Mouse (Mus musculus) liver, embryonic 14.5 days (tissue): ENCODE measurements around the gene Epop. TPM values are rescaled to one million over a fixed set of nuclear protein-coding genes. Genes with fewer than 3 reads are reported as not detected.

Source experiments
- ATAC-seq: fragments of 200-750 bp; cut with Nextera tagmentation; 2 replicates; pipeline ENCODE4 v1.8.0; 2017; ENCODE audit warnings: moderate number of reproducible peaks, mild to moderate bottlenecking, moderate library complexity; ENCODE audit not compliant: insufficient read depth
- DNase-seq, 3 experiments: peaks; one replicate each; pipeline ENCODE4 v3.0.0-alpha.2; 2012 to 2013; ENCODE audit warnings: low read depth in 3 of 3, low spot score in 3 of 3
- H3K27ac ChIP-seq: fragments of 300-500 bp; sonication (generic); 2 replicates; pipeline ENCODE4 v1.5.1; 2014; ENCODE audit warnings: moderate library complexity, mild to moderate bottlenecking, control low read depth, inconsistent platforms
- H3K27me3 ChIP-seq: fragments of 300-500 bp; sonication (generic); 2 replicates; pipeline ENCODE4 v1.6.1; 2014; ENCODE audit warnings: mild to moderate bottlenecking, low read length, moderate library complexity; ENCODE audit not compliant: control insufficient read depth, insufficient read depth
- H3K36me3 ChIP-seq: fragments of 300-500 bp; sonication (generic); replicated peaks from 2 replicates; pipeline ENCODE4 v1.6.1; 2014; ENCODE audit warnings: low read depth; ENCODE audit not compliant: control insufficient read depth, insufficient read depth
- H3K4me1 ChIP-seq, 2 experiments: fragments of 200-500 bp in 1 of 2; fragments of 300-500 bp in 1 of 2; sonication (generic) in 1 of 2; replicated peaks; 2 replicates each; pipeline ENCODE4 v1.6.1; 2012 to 2014; ENCODE audit warnings: antibody characterized with exemption in 1 of 2, inconsistent platforms in 1 of 2, low read length in 1 of 2; ENCODE audit not compliant: control insufficient read depth in 2 of 2, insufficient read depth in 2 of 2
- H3K4me2 ChIP-seq: fragments of 300-500 bp; sonication (generic); 2 replicates; pipeline ENCODE4 v1.6.1; 2014; ENCODE audit warnings: low read depth, mild to moderate bottlenecking, control low read depth, moderate library complexity
- H3K4me3 ChIP-seq, 2 experiments: fragments of 200-500 bp in 1 of 2; fragments of 300-500 bp in 1 of 2; sonication (generic) in 1 of 2; 2 replicates each; pipeline ENCODE4 v1.5.1; 2012 to 2014; ENCODE audit warnings: low read depth in 2 of 2, low read length in 2 of 2, mild to moderate bottlenecking in 2 of 2, control low read depth in 1 of 2, inconsistent platforms in 1 of 2, moderate library complexity in 1 of 2; ENCODE audit not compliant: insufficient read depth in 1 of 2
- H3K9ac ChIP-seq: fragments of 300-500 bp; sonication (generic); replicated peaks from 2 replicates; pipeline ENCODE4 v1.6.1; 2014; ENCODE audit warnings: mild to moderate bottlenecking, control low read depth, moderate library complexity
- H3K9me3 ChIP-seq: fragments of 300-500 bp; sonication (generic); 2 replicates; pipeline ENCODE4 v1.6.1; 2016; ENCODE audit warnings: low read length, mixed read lengths; ENCODE audit not compliant: control insufficient read depth
- CTCF ChIP-seq: IDR thresholded peaks from 2 replicates; pipeline ENCODE4 v1.5.1; 2016; ENCODE audit warnings: antibody characterized with exemption, low read depth, control low read depth
- EP300 ChIP-seq: IDR thresholded peaks from 2 replicates; pipeline ENCODE4 v1.6.1; 2016; ENCODE audit warnings: antibody characterized with exemption, low read depth
- WGBS: fragments of 180-500 bp; shearing (Covaris S2); extraction: QIAGEN DNeasy Blood & Tissue Kit; methylation state at CpG from one replicate; pipeline ENCODE4 v1.1.7; 2014; ENCODE audit not compliant: insufficient replicate concordance; 5-methylcytosine and 5-hydroxymethylcytosine counted together
- polyA plus RNA-seq, 2 experiments: library from polyadenylated mRNA; depleted of rRNA in 1 of 2; stranded (reverse) in 1 of 2; unstranded in 1 of 2; fragments of >200 nt; fragmentation: Nextera tagmentation in 1 of 2; extraction: Ambion mirVana in 1 of 2; gene quantifications; 2 replicates each; pipeline versions ENCODE4 v1.2.1 to v1.2.3; 2012 to 2014

Gene Epop
- polyA plus RNA-seq, 2 experiments: 0.38 to 0.66 TPM

GRCm38 (mm10) chr11:97626431-97626830 is 3.1 kb downstream of the Epop start:
- no peaks in the 10 kb centered on the region for H3K4me1 ChIP-seq
- 17% methylated on average over 13 of the region's 13 CpGs for WGBS

DNA sequence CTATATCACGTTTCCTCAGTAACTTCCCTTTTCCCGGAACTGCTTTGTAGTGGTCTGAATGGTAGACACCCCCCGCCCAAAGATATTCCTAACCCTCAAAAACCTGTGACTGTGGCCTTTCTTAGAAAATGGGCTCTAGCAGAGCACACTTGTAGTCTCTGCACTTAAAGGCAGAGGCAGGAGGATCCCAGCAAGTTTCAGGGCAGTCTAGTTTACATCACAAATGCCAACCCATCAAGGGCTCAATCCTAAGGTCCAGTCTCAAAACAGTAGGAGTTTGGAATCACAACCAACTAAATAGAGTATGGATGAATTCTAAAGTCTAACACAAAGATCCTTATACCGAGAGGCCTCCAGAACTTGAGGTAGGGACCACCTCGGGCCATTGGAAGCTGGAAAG is 4.0 kb downstream of the Epop start:
- Histone ChIP-seq H3K9ac (no peak overlapping the region), H3K4me2 (no peak overlapping the region), H3K27me3 (peaks cover 73% of the 10 kb centered on the region), H3K4me3 (no peak overlapping the region), H3K36me3 (no peaks in the 10 kb centered on the region), H3K27ac (no peak overlapping the region), H3K4me1 (no peaks in the 10 kb centered on the region), H3K9me3 (no peaks in the 10 kb centered on the region)
- no peak for DNase-seq
- TF ChIP-seq CTCF: no peak
- no peak for TF ChIP-seq EP300
- WGBS: 19% methylated on average over 5 of the region's 5 CpGs
- ATAC-seq: no peak

More at GRCm38 (mm10) chr11:97626431-97626830, 3.1 kb downstream of the Epop start:
- ATAC-seq (no peak), DNase-seq (no peak)
- Histone ChIP-seq H3K9me3 (no peaks in the 10 kb centered on the region), H3K27me3 (peaks cover 82% of the 10 kb centered on the region), H3K9ac (no peak overlapping the region), H3K27ac (no peak overlapping the region), H3K36me3 (no peaks in the 10 kb centered on the region), H3K4me2 (no peak overlapping the region), H3K4me3 (no peak overlapping the region)
- TF ChIP-seq CTCF: no peak
- TF ChIP-seq EP300: no peak

- H3K4me2 ChIP-seq: no peak overlapping the region
- no peak overlapping the region for H3K4me3 ChIP-seq
- H3K9ac ChIP-seq: no peak overlapping the region
- ATAC-seq (no peak), DNase-seq (no peak)
- H3K27ac ChIP-seq: no peak overlapping the region
- TF ChIP-seq CTCF (no peak), EP300 (no peak)
- no peaks in the 10 kb centered on the region for H3K9me3 ChIP-seq
- no peaks in the 10 kb centered on the region for H3K36me3 ChIP-seq
- peaks cover 50% of the 10 kb centered on the region for H3K27me3 ChIP-seq
- H3K4me1 ChIP-seq: peaks cover 0 to 2% of the 10 kb centered on the region in 2 experiments; a peak in 2 of 4 replicates
- WGBS: 34% methylated on average over 9 of the region's 9 CpGs
Measured at GRCm38 (mm10) chr11:97623166-97623565, 6.3 kb downstream of the Epop start.

GRCm38 (mm10) chr11:97622440-97622839 is 7.1 kb downstream of the Epop start:
- TF ChIP-seq CTCF (peak; percentile 89), EP300 (no peak)
- peaks cover 0 to 3% of the 10 kb centered on the region in 2 experiments; a peak in 2 of 4 replicates for H3K4me1 ChIP-seq
- WGBS: 2% methylated on average over 6 of the region's 6 CpGs

GRCm38 (mm10) chr11:97619391-97619795 is 10.1 kb downstream of the Epop start:
- TF ChIP-seq EP300 (no peak), CTCF (peak; percentile 39)
- Histone ChIP-seq H3K27ac (no peak overlapping the region), H3K4me1 (peaks cover 0 to 3% of the 10 kb centered on the region in 2 experiments; a peak in 2 of 4 replicates), H3K9me3 (no peaks in the 10 kb centered on the region), H3K4me2 (no peak overlapping the region), H3K9ac (no peak overlapping the region), H3K27me3 (peaks cover 13% of the 10 kb centered on the region), H3K4me3 (no peak overlapping the region), H3K36me3 (no peaks in the 10 kb centered on the region)
- 51% methylated on average over 5 of the region's 5 CpGs for WGBS
- no peak for ATAC-seq
- no peak for DNase-seq

More at GRCm38 (mm10) chr11:97622440-97622839, 7.1 kb downstream of the Epop start:
- H3K4me2 ChIP-seq: no peak overlapping the region
- no peak overlapping the region for H3K27ac ChIP-seq
- ATAC-seq (no peak), DNase-seq (peak in 1 of 3 experiments; percentile 23)
- H3K36me3 ChIP-seq: no peaks in the 10 kb centered on the region
- H3K4me3 ChIP-seq: no peak overlapping the region
- no peaks in the 10 kb centered on the region for H3K9me3 ChIP-seq
- peaks cover 42% of the 10 kb centered on the region for H3K27me3 ChIP-seq
- H3K9ac ChIP-seq: no peak overlapping the region
